Mouse (Mus musculus) frontal cortex, adult (tissue): ENCODE data around the gene Smarcc2.

Experiments used
- ATAC-seq: cut with Nextera tagmentation; 2 replicates; pipeline ENCODE4 v1.9.2; 2017; ENCODE audit warnings: mild to moderate bottlenecking, moderate library complexity, mixed read lengths; ENCODE audit not compliant: low TSS enrichment

The Smarcc2 gene

DNA sequence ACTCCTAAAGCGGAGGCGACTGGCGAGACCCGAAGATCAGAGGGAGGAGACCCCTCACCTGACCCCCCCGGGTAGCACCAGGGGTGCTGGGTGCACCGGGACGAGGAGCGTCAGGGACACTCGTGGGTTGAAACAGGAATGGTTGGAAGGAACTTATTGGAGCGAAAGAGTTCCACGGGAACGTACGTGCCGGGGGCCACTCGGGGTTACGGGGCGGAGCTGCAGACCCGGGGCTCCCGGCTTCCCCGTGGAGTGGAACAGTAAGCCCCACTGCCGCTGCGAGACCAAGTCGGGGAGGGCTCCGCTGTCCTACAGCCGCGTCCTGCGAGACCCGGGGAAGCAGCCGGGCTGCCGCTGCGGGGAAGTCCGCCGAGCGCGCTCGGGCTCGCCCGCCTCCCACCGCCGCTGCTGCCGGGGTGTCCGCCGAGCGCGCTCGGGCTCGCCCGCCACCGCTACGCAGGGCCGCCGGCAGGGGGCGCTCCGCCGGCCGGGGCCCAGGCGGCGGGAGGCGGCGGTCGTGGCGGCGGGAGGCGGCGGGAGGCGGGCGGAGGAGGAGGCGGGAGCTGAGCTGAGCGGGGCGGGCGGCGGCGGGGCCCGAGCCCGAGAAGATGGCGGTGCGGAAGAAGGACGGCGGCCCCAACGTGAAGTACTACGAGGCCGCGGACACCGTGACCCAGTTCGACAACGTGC lies at the start of gene Smarcc2:
TSS of gene Smarcc2 (plus strand) at position 530 of the 690 bp plus-strand sequence.
- ATAC-seq = peak; percentile 67

DNA sequence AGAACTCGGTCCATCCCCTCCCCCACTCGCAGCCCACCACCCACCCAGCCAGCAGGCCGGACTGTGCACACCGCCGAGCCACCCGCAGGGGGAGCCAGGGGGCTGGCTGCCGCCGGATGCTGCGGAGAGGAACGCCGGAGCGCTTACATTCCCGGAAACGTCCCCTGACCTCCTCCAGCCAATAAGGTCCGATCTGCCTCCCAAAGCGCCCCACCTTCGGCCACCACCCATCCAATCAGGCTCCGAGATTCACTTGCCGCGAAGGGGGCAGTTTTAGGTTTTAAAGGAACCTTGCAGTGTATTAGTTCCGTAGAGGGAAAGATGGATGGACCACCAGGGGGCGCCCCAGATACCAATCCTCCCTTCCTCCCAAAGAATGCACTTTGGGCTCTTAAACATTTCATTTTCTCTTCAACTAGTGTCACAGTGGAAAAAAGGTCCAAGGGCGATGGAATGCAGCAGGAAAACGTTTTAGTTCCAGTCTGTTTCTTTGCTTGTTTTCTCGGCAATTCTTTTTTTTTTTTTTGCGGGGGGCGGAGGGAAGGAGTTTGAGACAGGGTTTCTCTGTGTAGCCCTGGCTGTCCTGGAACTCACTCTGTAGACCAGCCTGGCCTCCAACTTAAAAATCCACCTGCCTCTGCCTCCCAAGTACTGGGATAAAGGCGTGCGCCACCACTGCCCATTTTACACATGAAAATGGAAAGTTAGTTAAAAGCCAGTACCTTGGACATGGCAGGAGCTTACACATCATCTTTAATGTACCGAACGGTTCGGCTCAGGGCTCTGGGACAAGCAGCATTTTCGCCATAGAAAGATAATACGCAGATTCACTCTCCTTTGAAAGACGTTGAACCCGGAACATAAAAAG lies 49.1 kb upstream of the Smarcc2 start:
- peak; percentile 88 for ATAC-seq

DNA sequence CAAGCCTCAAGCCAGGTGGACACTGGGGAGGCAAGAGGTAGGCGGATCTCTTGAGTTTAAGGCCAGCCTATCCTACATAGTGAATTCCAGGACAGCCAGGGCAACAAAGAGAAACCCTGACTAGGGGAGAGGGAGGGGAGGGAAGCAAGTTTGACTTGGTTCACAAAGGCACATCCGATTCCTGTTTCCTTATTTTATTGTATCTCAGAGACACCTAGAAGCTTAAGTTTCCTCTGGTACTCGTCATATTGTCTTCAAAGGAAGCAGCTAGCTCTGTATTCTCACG lies 48.5 kb upstream of the Smarcc2 start:
- no peak for ATAC-seq

DNA sequence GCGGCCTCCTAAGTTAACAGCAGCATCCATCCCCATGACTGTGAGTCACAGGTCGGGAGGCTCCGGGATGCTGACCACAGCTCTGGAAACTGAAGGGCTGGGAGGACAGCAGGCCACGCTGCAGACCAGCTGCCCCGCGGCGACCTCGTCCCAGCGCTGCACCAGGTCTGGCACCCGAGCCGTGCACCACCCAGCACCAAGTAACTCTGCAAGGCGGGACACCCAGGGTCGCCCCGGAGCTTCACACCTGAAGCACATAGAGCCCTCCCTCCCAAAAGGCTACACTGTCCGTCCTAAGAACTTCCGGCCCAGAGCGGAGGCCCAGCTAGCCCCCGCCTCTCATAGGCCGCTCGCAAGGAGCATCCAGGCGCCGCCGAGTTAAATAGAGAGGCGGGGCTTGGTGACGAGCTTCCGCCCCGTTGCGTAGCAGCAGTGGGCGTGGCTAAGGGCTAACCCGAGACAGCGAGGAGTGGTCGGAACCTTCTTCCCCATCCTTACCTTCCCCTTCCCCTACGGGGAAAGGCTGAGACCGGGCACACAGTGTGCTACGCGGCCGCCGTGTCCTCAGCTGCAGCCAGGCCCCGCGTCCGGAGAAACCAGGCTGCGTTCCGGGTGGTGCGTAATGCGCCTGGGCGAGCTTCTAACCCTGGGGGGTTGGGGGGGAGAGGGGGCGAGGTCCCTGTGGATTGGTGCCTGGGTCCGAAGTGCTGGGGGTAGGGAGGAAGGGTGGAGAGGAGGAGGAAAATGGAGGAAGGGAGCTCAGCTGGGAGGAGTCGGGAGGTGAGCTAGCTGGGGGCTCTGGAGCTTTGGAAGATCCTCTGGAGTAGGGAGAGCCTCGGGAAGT lies 47.6 kb upstream of the Smarcc2 start, which contains the start of the genes Nabp2 and Rnf41:
TSS of gene Nabp2 (minus strand) at position 282 of the 844 bp plus-strand sequence.
TSS of gene Rnf41 (plus strand) at position 447 of the 844 bp plus-strand sequence.
- peak; percentile 76 for ATAC-seq

DNA sequence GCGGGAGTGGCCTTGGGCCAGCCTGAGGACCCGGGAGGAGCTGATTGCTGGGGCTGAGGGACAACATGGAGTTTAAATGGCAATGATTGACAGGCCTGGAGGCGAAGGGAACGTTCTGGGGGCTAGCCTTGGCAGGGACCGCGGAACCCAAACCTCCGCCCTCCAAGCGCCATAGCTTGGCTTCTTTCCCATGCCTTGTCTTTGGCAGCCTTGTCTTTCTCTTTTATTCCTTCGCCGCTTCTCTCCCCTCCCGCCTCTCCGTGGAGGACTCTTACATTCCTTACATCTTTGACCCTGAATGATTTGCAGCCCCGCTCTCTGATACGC lies 47.0 kb upstream of the Smarcc2 start:
- no peak for ATAC-seq

DNA sequence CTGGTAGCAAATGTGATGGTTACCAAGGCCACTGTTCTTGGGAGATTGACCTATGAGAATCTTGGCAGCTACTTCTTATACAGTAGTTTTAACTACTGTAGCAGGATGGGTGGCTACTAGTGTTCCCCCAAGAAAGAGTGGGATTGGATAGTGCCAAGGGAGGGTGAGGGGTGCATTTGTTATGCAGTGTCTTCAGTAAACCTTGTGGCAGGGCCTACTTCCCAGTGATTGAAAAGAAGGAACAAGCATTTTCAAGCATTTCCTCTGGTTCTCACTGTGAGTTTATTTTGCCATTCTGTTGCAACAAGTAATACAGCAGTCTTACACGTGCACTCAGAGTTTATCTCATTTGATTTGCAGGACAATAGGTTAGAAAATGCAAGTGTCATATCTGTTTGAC lies 46.5 kb upstream of the Smarcc2 start:
- no peak for ATAC-seq

DNA sequence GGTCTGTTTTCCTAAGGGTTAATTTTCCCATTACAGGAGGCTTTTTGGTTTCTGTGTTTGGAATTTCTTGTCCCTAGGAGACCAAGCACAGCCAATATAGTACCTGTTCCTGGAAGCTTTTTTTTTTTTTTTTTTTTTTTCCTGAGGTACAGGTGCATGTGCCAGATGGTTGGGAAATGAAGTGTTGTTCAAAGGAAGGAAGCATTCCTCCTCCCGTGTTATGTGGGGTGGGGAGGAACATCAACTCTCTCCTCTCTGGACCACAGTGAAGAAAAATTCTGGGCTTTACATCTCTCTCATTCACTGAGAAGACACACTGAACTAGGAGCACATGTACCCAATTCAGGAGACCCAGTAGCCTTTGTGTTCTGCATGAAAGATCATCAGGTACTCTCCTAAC lies 46.0 kb upstream of the Smarcc2 start:
- no peak for ATAC-seq

DNA sequence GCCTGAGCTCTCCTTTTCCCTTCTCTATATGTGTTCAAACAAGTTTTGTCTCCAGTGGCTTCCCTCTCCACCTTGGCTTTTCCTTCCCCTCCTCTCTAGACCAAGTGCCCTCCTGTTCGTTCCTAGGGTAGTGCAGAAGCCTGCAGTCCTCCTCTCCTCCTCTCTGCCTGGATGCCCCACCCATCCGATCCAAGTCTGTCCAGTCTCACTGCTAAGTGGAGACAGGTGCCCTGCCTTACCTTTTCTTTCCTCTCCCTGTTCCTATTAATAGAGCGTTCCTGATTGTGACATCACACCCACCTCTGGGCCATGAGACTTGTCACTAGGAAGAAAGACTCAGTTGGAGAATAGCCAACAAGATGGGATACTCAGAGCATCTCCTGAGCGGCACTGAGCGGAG lies 44.2 kb upstream of the Smarcc2 start:
- ATAC-seq = no peak

DNA sequence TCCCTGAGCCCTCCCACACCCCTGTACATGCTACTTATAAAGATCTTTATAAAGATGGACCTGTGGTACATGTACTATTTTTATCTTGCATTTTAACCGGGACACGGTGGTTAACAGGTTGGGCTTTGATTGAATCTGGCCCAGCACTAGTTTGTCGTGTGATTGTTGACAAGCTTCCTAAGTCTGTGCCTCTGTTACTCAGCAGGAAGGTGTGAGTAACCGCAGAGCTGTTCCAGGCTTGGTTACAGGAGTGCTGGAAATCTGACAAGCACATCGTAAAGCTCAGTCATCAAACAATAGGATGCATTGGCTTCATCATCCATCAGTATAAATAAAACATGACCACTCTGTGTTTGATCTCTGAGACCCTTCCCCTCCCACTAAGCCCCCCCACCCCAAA lies 36.6 kb upstream of the Smarcc2 start:
- no peak for ATAC-seq

DNA sequence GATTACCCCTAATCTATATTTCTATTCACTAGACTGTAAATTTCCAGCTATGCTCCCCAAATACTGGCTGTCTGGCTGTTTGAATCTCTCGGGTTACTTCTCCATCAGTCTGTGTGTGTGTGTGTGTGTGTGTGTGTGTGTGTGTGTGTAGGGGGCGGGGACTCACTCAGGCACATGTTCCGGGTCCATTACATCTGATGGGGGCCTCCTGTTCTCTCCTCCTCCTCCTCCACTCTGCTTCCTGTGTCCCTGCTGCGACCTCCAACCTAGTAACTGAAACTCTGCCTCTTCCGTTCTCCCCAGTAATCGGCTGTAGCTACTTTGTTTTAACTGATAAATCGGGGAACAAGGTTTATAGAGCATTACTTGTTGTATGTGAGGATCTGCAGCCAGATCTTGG lies 34.4 kb upstream of the Smarcc2 start:
- no peak for ATAC-seq

DNA sequence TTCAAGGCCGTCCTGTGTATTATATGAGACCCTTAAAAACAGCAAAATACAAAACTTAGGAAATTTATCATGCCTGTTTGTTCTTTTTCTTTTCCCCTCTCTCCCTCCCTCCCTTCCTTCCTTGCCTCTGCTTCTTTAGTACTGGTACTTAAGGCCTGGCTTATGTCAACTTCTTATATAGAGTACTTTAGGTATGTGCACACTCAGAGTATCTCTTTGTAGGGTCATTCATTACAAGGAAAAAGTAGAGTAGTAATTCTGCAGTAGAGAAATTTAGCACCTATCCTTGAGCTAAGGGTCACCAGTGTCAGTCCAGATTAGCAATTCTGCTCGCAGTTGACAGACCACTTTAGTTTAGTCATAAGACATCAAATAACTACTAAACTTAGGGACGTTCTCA lies 33.8 kb upstream of the Smarcc2 start:
- ATAC-seq = no peak

DNA sequence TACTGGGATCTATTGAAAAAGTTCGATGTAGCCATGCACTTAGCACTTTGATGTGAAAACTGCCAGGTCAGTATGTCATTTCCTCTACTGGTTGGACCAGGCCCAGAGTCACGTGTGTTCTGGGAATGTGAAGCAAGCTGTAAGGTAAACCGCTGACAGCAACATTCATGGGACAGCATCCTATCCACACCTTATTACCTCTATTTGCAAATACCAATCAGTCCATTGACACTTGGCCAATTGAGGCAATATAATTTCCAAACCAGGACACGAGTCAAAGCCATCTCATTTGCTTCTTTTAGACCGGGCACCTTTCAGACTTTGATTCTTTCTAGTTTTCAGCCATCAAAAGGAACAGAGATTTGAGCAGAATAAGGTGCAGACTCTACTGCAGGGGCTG lies 30.0 kb upstream of the Smarcc2 start:
- ATAC-seq = no peak

DNA sequence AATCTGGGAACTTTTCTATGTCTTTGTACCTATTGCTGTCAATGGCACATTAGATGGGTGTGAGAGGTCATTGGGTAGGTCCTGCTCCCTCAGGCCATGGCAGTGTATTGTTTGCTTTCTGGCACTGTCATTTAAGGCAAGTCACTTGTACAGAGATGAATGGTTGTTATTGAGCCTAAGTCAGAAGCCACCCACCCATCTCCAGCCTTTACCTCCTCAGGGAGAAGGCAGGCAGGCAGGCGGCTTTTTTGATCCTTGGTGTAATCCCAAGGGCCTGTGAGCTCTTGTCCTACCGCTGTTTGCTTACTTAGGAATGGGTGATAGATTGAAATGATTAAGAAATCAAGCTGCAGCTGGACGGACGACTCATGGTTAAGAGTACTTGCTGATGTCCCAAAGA lies 29.6 kb upstream of the Smarcc2 start:
- ATAC-seq = no peak

DNA sequence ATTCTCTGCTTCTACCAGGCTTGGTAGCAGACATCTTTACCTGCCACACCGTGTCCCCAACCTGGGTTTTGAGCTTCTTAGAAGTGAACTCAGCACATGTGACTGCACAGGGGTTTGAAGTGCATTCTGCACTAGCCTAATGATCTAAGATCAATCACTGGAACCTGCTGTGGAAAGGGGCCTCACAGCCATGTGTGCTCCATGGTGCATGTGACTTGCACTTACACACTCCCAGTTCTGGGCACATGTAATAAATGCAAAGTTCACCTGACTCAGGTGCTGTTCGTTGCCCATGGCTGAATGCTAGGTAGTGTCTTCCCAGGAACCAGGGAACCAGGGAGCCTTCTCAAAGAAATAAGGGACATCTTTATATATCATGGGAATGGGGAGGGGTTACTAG lies 25.6 kb upstream of the Smarcc2 start:
- ATAC-seq = no peak

DNA sequence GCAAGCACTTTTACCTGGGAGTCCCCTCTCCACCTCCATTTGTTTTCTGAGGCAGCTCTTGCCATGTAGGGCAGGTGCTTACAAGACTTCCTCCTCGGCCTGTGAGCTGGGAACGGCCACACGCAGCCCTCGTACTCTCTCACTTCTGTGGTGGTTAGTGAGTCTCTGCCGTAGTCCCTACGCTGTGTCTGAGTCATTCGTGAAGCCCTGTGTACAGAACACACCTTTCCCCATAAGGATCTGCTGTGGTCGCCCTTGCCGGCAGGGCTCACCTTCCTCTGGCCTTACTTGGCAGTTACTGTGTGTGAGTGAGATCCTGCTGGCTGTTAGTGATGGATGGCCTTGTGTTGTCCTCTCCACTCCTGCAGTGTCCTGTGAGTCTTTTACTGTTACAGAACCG lies 24.4 kb upstream of the Smarcc2 start:
- ATAC-seq = no peak

DNA sequence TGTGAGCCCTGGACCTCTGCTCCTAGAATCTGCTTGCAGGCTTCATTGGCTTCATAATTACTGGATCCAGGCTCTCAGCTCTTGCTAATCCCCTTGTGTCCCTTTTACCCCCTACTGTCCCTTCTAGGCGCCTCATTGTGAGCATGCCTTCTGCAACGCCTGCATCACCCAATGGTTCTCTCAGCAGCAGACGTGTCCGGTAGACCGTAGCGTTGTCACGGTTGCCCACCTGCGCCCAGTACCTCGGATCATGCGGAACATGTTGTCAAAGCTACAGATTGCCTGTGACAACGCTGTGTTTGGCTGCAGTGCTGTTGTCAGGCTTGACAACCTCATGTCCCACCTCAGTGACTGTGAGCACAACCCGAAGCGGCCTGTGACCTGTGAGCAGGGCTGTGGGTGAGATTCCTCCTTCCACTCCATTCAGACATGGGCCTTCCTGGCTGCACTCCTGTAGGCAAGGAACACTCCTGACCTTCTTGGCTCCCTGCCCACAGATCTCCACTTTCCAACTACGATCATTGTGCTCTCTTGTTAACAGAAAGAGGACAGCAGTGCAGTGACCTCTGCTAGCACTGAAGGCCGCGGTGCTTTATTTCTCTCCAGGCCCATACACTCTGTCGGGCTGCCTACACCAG lies 23.7 kb upstream of the Smarcc2 start:
- no peak for ATAC-seq

DNA sequence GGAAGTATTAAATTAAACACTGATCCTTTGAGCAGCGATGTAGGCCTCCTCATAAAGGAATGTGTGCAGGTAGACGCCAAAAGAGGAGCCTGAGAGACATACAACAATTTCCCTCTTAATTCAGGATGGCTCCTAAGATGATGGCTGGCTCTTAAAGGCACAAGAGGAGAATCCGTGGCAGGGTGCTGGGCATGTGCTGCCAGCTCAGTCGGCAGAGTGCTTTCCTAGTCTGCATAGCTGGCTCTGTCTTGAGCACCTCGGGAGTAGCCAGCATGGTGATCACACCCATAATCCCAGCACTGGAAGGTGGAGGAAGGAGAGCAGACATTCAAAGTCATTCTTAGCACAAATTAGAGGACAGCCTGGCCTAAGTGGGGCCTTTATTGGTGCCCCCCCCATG lies 23.2 kb upstream of the Smarcc2 start:
- ATAC-seq = no peak

DNA sequence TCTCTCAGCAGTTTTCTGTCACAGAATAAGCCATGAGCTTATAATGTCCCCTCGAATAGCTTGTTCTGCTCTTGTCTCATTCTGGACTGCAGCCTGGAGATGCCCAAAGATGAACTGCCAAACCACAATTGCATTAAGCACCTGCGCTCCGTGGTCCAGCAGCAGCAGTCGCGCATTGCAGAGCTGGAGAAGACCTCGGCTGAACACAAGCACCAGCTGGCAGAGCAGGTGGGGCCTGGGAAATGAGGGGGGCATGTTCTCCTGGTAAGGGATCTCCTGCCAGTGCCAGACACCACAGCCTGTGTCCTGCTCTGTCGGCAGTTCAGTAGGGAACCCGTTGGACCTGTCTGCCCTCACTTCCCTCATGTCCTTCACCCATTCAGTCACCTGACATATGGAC lies 22.7 kb upstream of the Smarcc2 start:
- no peak for ATAC-seq

DNA sequence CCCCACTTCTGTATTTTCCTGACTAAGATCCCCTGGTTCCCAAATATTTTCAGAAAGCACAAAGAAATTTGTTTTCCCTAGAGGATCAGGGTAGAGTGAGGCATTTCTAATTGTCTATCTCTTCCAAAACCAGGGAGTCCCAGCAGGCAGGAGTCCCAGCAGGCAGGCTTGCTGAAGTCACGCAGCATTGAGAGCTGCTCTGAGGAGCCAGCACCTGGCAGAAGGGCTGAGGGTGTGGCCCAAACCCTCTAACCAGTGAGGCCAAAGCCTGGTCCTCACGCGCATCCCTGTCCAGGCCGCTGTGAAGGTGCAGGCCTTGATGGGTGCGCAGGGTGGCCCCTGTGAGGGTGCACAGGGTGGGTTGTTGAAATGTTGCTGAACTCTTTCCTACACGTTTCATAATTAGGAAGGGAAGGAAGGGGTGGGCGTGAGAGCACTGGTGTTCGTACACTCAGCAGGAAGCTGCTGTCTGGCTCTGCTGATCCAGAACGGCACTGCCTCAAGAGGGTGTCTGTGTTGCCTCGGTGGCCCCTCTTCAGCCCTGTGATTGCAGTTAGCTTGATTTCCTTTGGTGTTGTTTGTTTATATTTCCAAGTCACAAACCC lies 20.3 kb upstream of the Smarcc2 start:
- peak; percentile 64; the same call in 1 of the 2 replicates for ATAC-seq

DNA sequence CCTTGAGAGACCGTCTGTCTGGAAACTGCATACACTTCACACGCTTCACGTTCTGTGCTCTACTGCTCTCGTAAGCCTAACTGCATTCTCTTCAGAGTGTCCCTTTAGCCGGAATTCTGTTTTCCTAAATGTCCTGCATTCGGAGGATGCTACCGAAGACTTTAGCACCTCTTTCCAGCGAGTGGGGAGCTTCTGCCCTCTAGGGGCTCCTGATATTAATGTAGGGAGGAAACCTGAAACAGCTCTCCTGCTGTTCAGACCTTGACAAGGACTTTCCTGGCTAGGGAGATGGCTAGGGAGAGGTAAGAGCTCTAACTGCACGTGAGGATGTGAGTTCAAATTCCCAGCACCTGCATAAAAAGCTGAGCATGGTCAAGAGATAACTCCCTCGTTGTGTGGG lies 18.6 kb upstream of the Smarcc2 start:
- peak; percentile 22; the same call in 1 of the 2 replicates for ATAC-seq

DNA sequence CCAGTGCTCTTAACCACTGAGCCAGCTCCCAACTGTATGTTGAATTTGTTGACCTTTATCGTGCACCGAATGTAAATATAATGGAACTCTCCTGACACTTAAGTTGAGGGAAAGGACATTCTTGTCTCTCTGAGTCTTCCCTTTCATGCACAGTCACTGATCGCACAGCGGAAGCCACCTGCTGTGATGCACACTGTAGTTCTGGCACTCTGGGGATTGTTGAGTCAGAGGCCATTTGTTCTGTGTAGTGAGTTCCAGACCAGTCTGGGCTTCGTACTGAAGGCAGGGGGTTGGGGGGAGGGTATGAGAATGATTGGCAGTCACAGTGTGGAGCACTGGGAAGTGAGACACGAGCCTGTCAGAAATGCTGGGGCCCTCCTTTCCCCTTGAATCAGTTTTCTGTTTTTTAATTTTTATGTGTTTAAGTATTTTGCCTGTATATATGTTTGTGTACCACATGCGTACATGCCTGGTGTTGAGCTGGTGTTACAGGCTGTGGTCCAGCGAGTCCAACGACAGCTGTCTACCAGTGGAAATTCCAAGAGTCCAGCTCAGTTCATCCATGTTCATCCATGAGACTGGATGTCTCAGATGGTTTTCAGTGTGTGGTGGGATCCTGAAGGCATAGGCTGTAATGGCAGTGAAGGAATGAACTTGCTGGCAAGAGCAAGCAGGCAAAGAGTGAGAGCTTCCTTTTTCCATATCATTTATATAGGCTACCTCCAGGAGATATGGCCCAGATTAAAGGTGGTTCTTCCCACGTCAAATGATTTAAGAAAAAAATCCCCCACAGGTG lies 17.5 kb upstream of the Smarcc2 start:
- ATAC-seq = no peak
